Mouse (Mus musculus): ENCODE measurements around the gene Ptcra. TPM values are rescaled to one million over a fixed set of nuclear protein-coding genes. Genes with fewer than 3 reads are reported as not detected.

Ptcra gene
- polyA plus RNA-seq, 1 experiment from 2014 or later, result 0.60 TPM

DNA sequence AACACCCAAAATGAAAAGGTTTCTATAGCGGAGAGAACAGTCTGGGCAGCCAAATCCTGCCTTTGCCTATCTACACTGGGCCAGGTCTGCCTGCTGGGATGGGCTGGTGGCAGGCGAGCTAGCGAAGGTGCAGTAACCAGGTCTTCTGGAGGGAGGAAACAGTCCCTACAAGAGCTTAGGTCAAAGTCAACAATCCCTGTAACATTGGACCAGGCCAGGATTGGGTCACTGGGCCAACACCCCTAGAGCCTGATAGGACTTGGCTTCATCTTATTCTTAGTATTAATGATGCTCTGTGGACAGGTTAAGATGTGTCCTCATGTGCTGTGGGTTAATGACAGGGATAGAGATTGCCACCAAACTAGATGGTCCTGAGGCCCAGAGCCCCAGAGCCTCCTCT, 29.5 kb downstream of the Ptcra start:
- WGBS, result 91% methylated on average over 3 of the region's 3 CpGs
- peaks cover 2% of the 10 kb centered on the region; the same call in 1 of the 2 replicates for H3K4me1 ChIP-seq
- H3K36me3 ChIP-seq, result peaks cover 35% of the 10 kb centered on the region
- H3K27me3 ChIP-seq (ENCODE audit: insufficient read depth, poor library complexity, severe bottlenecking), result peaks cover 14% of the 10 kb centered on the region
- H3K9me3 ChIP-seq, result no peaks in the 10 kb centered on the region
- DNase-seq (ENCODE audit: low spot score), result no peak
- H3K27ac ChIP-seq, result no peak overlapping the region
- no peak overlapping the region for H3K4me3 ChIP-seq

DNA sequence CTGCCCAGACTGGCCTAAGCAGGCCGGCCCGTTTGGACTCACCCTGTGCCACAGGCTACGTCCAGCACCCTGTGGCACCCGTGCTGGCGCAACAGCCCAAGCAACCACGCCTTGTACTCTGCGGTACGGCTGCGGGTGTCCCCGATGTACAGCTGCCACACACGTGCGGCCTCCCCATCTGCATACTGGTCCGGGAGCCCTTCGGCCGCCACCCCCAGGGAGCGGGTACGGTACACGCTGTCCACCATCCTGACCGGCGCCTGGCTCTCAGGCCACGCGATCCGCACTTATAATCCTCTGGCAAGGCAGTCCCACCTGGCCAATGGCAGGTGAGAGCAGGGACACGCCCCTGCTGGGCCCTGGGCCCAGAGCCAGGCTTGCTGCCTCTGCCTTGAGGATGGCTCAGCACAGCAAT, 34.6 kb downstream of the Ptcra start, which contains the start of gene Gnmt:
Gene Gnmt, minus strand, starts transcription at position 265 of the 415 bp plus-strand sequence.
- 17% methylated on average over 24 of the region's 24 CpGs for WGBS
- H3K4me3 ChIP-seq, result peak within 1 kb of the TSS; percentile 33
- H3K4me1 ChIP-seq, result peaks cover 32% of the 10 kb centered on the region
- DNase-seq (ENCODE audit: low spot score), result no peak
- no peak within 1 kb of the TSS for H3K27ac ChIP-seq
- H3K36me3 ChIP-seq, result peaks cover 14% of the 10 kb centered on the region
- H3K9me3 ChIP-seq, result no peaks in the 10 kb centered on the region
- peaks cover 27% of the 10 kb centered on the region for H3K27me3 ChIP-seq (ENCODE audit: insufficient read depth, poor library complexity, severe bottlenecking)

DNA sequence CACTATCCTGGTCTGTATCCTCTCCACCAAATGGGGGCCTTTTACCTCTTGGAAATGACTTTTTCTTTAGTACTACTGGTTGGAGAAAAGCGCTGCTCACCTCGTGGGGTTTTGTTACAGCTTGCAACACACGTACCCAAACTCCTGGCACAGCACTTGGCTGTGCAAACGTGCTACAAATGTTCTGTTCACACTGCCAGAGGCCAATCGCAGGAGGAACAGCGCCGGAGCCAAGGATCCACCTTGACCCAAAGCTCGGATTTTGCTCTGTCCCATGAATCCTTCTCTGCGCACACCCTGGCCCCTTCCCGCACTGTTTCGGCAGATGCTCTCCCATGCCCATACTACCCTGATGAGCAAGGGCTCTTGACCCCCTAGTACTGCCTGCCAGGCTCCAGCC, 35.0 kb downstream of the Ptcra start:
- H3K27ac ChIP-seq, result no peak overlapping the region
- H3K4me1 ChIP-seq, result peaks cover 32% of the 10 kb centered on the region
- H3K36me3 ChIP-seq, result peaks cover 18% of the 10 kb centered on the region
- H3K4me3 ChIP-seq, result peak overlapping the region; percentile 33; the same call in 1 of the 2 replicates
- 42% methylated on average over 11 of the region's 11 CpGs for WGBS
- no peak for DNase-seq (ENCODE audit: low spot score)
- H3K9me3 ChIP-seq, result no peaks in the 10 kb centered on the region
- H3K27me3 ChIP-seq (ENCODE audit: insufficient read depth, poor library complexity, severe bottlenecking), result peaks cover 27% of the 10 kb centered on the region

DNA sequence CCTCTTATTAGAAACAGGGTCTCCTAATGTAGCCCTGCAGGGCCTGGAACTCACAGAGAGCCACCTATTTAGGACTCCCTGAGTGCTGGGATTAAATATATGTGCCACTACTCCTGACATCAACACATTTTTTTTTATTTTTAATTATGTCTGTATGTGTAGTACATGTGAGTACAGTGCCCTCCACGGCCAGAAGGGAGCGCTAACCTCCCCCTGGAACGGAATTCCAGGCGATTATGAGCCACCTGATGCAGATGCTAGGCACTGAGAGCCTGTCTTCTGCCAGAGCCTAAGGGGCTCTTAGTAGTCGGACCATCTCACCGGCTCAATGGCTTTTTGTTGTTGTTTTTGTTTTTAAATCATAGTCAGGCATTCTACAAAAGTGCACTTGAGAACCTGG, 35.5 kb downstream of the Ptcra start:
- Histone ChIP-seq H3K27ac (no peak overlapping the region), H3K4me1 (peaks cover 32% of the 10 kb centered on the region), H3K9me3 (no peaks in the 10 kb centered on the region), H3K4me3 (no peak overlapping the region), H3K27me3 (ENCODE audit: insufficient read depth, poor library complexity, severe bottlenecking) (peaks cover 27% of the 10 kb centered on the region), H3K36me3 (peaks cover 23% of the 10 kb centered on the region)
- WGBS, result 32% methylated on average over 6 of the region's 6 CpGs
- DNase-seq (ENCODE audit: low spot score), result no peak

DNA sequence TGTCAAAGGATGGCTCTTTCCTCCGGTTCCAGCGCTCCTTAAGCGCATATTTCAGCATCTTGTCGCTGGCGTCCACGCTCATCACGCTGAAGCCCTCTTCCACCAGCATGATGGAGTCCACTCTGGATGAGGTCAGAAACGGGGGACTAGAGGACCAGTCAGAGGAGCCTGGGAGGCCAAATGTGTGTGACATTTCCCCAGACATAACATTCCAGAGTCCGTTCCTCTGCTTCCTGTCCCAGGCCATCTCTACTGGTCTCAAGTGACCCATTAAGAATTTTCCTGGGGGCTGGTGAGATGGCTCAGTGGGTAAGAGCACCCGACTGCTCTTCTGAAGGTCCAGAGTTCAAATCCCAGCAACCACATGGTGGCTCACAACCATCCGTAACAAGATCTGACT, 36.2 kb downstream of the Ptcra start:
- Histone ChIP-seq H3K27ac (no peak overlapping the region; the same call in 1 of the 2 replicates), H3K4me3 (no peak overlapping the region), H3K4me1 (peaks cover 32% of the 10 kb centered on the region), H3K36me3 (peaks cover 28% of the 10 kb centered on the region), H3K27me3 (ENCODE audit: insufficient read depth, poor library complexity, severe bottlenecking) (peaks cover 27% of the 10 kb centered on the region), H3K9me3 (no peaks in the 10 kb centered on the region)
- no peak for DNase-seq (ENCODE audit: low spot score)
- 89% methylated on average over 11 of the region's 11 CpGs for WGBS

DNA sequence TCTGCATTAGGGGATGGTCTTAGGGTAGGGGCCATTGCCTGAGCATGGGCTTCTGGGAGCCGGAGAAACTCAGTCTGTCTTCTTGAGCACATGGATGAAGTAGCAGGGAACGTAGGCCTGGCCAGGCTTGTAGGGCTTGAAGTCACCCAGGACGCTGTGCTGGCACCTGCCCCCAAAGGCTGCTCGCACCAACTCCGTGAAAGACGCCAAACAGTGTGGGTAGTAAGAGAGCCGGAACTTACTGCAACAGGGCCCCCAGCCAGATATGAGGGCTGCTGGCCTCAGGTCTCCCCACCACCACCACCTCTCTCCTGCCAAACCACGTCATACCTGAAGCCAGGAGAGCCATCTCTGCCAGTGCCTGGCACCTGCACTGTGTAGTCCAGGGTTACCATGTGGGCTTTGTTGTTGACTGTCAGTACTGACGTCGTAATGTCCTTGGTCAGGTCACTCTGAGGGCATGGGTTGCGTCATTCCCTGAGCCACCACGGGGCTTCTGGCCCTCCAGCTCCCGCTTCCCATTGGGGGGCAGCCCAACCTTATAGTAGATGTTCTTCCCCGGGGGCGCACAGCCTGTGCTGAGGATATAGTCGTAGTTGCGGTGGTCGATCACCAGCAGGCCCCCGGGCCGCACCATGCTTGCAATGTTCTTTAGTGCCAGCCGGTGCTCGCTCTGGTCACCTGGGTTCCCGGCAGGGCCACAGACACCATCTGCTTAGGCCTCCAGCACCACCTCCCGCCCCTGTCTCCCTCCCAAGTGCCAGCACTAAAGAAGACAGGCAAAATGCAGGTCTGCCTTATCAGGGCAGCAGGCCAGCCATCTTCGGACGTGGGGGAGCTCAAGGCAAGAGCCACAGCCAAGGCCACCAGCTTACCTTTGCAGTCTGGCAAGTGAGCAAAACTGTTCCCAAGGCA, 37.5 kb downstream of the Ptcra start:
- peaks cover 27% of the 10 kb centered on the region for H3K27me3 ChIP-seq (ENCODE audit: insufficient read depth, poor library complexity, severe bottlenecking)
- H3K4me1 ChIP-seq, result peaks cover 32% of the 10 kb centered on the region
- H3K9me3 ChIP-seq, result no peaks in the 10 kb centered on the region
- no peak for DNase-seq (ENCODE audit: low spot score)
- peaks cover 41% of the 10 kb centered on the region for H3K36me3 ChIP-seq
- WGBS, result 87% methylated on average over 26 of the region's 26 CpGs
- no peak overlapping the region for H3K27ac ChIP-seq
- no peak overlapping the region for H3K4me3 ChIP-seq

DNA sequence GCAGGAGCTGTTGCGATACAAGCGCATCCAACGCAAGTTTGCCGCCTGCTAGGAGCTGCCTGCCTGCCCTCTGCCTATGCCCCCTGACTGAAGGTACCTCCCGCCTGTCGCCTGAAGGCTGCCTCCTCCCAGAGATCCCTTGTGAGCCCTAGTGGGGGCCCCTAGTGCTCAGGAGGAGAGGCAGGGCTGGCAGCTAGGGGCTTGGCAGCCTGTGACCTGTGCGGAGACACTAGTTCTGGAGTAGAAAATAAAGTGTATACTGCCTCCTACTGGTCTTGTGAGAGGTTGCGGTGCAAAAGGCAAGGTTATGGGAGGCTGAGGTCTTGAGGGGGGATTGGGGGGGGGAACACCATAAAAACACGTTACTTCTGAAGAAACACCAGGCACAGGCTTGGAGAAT, 38.2 kb downstream of the Ptcra start:
- Histone ChIP-seq H3K27ac (0 out of 2 replicates have a peak overlapping the region, but pooled peaks have one; percentile 26), H3K4me3 (peak overlapping the region; percentile 3; the same call in 1 of the 2 replicates)

DNA sequence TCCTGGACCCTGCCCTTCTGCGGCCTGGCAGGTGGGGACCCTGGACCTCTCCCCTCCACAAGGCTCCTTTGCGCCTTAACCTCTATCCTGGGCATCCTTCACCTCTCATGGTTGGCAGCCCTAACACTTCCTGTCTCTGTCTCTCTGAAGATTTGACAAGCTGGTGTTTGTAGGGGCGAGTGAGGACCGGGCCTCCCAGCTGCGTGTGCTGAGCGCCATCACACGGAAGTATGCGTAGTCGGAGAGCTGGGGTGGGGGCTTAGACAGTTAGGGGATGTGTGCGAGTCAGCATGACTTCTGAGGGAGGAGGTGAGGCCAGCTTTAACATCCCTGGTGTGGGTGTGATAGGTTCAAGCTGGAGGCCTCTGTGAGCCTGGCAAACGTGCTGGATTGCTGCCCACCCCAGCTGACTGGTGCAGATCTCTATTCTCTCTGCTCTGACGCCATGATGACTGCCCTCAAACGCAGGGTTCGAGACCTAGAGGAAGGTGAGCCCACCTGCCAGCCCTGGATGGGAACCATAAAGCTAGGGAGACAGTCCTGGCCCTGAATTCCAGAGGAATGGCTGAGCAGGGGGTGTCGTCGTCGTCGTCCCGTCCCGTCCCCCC, 38.9 kb downstream of the Ptcra start:
- Histone ChIP-seq H3K36me3 (peaks cover 50% of the 10 kb centered on the region), H3K9me3 (no peaks in the 10 kb centered on the region), H3K27me3 (ENCODE audit: insufficient read depth, poor library complexity, severe bottlenecking) (peaks cover 19% of the 10 kb centered on the region), H3K4me1 (peaks cover 32% of the 10 kb centered on the region), H3K4me3 (no peak overlapping the region), H3K27ac (no peak overlapping the region)
- WGBS, result 82% methylated on average over 20 of the region's 20 CpGs
- DNase-seq (ENCODE audit: low spot score), result no peak

More for the DNA sequence above, 38.2 kb downstream of the Ptcra start:
- WGBS, result 44% methylated on average over 9 of the region's 9 CpGs
- H3K4me1 ChIP-seq, result peaks cover 32% of the 10 kb centered on the region
- no peaks in the 10 kb centered on the region for H3K9me3 ChIP-seq
- DNase-seq (ENCODE audit: low spot score), result peak; percentile 86
- H3K36me3 ChIP-seq, result peaks cover 48% of the 10 kb centered on the region
- peaks cover 26% of the 10 kb centered on the region for H3K27me3 ChIP-seq (ENCODE audit: insufficient read depth, poor library complexity, severe bottlenecking)

DNA sequence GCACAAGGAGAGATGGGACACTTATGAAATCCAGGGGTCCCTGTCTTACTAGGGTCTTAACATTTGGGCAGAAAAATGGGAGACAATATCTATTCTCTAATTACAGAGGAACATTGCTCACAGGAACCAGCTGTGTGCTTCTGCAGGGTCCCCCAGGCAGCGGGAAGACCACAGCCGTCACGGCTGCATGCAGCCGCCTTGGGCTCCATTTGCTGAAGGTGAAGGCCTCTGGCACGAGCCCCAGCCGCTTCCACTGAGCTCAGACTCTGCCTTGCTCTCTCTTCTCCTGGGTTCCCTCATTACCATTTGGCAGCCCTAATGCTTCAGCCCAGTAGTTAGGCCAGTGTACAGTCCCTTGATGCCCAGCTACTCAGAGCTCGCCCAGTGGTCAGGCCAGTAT, 42.4 kb downstream of the Ptcra start:
- Histone ChIP-seq H3K36me3 (peaks cover 62% of the 10 kb centered on the region), H3K9me3 (no peaks in the 10 kb centered on the region), H3K27ac (no peak overlapping the region), H3K27me3 (ENCODE audit: insufficient read depth, poor library complexity, severe bottlenecking) (no peaks in the 10 kb centered on the region), H3K4me1 (peaks cover 13% of the 10 kb centered on the region), H3K4me3 (no peak overlapping the region)
- DNase-seq (ENCODE audit: low spot score), result no peak
- whole genome bisulfite sequencing, result 83% methylated on average over 7 of the region's 7 CpGs

DNA sequence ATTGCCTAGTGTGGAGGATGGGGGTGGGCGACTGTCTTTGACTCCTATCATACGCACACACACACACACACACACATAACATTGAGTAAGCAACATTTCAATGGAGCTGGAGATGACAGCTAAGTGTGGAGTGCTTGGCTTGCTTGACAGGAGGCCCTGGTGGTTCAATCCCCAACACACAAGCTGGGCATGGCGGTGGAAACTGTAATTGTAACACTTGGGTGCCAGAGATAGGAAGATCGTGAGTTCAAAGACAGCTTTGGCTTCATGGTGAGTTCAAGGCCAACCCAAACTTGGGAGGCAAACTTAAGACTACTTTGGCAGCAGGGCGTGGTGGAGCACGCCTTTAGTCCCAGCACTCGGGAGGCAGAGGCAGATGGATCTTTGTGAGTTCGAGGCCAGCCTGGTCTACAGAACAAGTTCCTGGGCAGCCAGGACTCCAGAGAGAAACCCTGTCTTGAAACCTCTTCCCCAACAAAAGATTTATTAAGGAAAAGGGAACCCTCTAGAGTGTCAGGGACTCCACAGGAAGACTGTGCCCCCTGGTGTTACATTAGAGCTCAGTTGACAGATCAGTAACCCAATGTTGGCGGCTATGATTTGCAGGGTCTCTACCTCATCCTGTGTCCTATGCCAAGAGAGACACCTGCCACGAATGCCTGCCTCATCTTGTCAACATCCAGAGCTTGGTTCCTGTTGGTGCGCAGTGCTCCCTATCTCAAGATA, 48.6 kb downstream of the Ptcra start:
- 92% methylated on average over 11 of the region's 11 CpGs for WGBS
- H3K27me3 ChIP-seq (ENCODE audit: insufficient read depth, poor library complexity, severe bottlenecking), result no peaks in the 10 kb centered on the region
- peaks cover 38% of the 10 kb centered on the region for H3K36me3 ChIP-seq
- DNase-seq (ENCODE audit: low spot score), result no peak
- no peak overlapping the region for H3K4me3 ChIP-seq
- no peak overlapping the region for H3K27ac ChIP-seq
- no peaks in the 10 kb centered on the region for H3K9me3 ChIP-seq
- H3K4me1 ChIP-seq, result peaks cover 18% of the 10 kb centered on the region

DNA sequence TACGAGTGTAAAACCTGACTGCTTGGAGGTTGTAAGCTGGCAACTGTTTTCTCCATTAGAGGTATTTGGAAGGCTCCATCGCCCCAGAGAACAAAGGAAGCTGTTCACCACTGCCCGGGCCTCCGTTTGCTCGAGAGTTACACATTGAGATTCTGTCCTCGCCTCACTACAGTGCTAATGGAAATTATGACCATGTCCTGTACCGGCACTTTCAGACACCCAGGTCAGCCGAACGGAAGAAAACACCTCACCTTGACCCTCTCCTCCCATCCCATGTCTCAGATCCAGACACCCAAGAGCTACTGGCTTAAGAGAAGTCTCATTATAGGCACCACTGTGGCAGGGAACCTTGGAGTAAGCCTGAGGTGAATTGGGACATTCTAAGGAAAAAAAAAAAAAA, 49.7 kb downstream of the Ptcra start:
- Histone ChIP-seq H3K4me3 (no peak overlapping the region), H3K9me3 (no peaks in the 10 kb centered on the region), H3K27ac (no peak overlapping the region), H3K4me1 (peaks cover 18% of the 10 kb centered on the region), H3K27me3 (ENCODE audit: insufficient read depth, poor library complexity, severe bottlenecking) (no peaks in the 10 kb centered on the region), H3K36me3 (peaks cover 38% of the 10 kb centered on the region)
- 90% methylated on average over 9 of the region's 9 CpGs for WGBS
- no peak for DNase-seq (ENCODE audit: low spot score)

DNA sequence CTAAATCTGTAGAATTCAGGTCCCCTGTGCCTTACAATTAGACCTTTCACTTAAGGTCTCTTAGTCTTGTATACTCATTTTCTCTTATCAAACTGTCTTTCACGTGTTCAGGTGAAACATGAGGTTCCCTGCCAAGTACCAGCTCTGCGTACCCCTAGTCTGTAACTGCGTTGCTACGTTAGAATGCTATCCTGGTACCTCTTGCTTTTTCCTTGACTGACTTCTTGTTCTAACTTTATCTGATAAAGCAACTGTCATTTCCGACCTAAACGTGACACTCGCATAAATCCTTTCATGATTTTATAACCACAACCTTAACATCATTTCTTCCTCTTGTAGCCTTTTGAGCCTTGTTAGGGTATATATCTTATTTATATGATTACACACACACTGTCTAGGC, 51.1 kb downstream of the Ptcra start:
- Histone ChIP-seq H3K27ac (no peak overlapping the region), H3K4me1 (peaks cover 18% of the 10 kb centered on the region), H3K9me3 (no peaks in the 10 kb centered on the region), H3K27me3 (ENCODE audit: insufficient read depth, poor library complexity, severe bottlenecking) (no peaks in the 10 kb centered on the region), H3K36me3 (peaks cover 36% of the 10 kb centered on the region), H3K4me3 (peak overlapping the region; percentile 100)
- 66% methylated on average over 7 of the region's 7 CpGs for WGBS
- DNase-seq (ENCODE audit: low spot score), result no peak
